Mouse (Mus musculus) limb, embryonic 12.5 days (tissue): ENCODE measurements around the gene Hist1h1e. TPM values are rescaled to one million over a fixed set of nuclear protein-coding genes. Genes with fewer than 3 reads are reported as not detected.
"Not testable (repeated sequence)": the region's sequence is repeated elsewhere in the genome, so short reads cannot be mapped to it uniquely, and the experiment has no call there.

Experiments
- ATAC-seq: fragments of 200-750 bp; cut with Nextera tagmentation; 2 replicates; pipeline ENCODE4 v1.8.0; 2017; ENCODE audit warnings: low read depth, moderate TSS enrichment; ENCODE audit not compliant: insufficient number of reproducible peaks, insufficient read depth, low FRiP score, low TSS enrichment
- H3K27ac ChIP-seq: fragments of 300-500 bp; sonication (generic); 2 replicates; pipeline ENCODE4 v1.5.1; 2016; ENCODE audit warnings: mild to moderate bottlenecking, moderate library complexity
- H3K27me3 ChIP-seq: fragments of 300-500 bp; sonication (generic); 2 replicates; pipeline ENCODE4 v1.6.1; 2016; ENCODE audit warnings: mild to moderate bottlenecking, moderate library complexity
- H3K36me3 ChIP-seq: fragments of 300-500 bp; sonication (generic); 2 replicates; pipeline ENCODE4 v1.6.1; 2016; ENCODE audit warnings: mild to moderate bottlenecking, moderate library complexity
- H3K4me1 ChIP-seq: fragments of 300-500 bp; sonication (generic); replicated peaks from 2 replicates; pipeline ENCODE4 v1.6.1; 2016
- H3K4me2 ChIP-seq: fragments of 300-500 bp; sonication (generic); 2 replicates; pipeline ENCODE4 v1.6.1; 2016; ENCODE audit warnings: mild to moderate bottlenecking, moderate library complexity
- H3K4me3 ChIP-seq: fragments of 300-500 bp; sonication (generic); replicated peaks from 2 replicates; pipeline ENCODE4 v1.5.1; 2016; ENCODE audit warnings: mild to moderate bottlenecking
- H3K9ac ChIP-seq: fragments of 300-500 bp; sonication (generic); replicated peaks from 2 replicates; pipeline ENCODE4 v1.6.1; 2016; ENCODE audit warnings: mild to moderate bottlenecking, moderate library complexity
- H3K9me3 ChIP-seq: fragments of 300-500 bp; sonication (generic); 2 replicates; pipeline ENCODE4 v1.6.1; 2016; ENCODE audit warnings: mild to moderate bottlenecking, moderate library complexity
- WGBS: fragments of 180-500 bp; shearing (Covaris S2); methylation state at CpG from one replicate; pipeline ENCODE4 v1.1.7; 2016; 5-methylcytosine and 5-hydroxymethylcytosine counted together
- polyA plus RNA-seq: library from polyadenylated mRNA; unstranded; fragments of >200 nt; fragmentation: Nextera tagmentation; extraction: Ambion mirVana; gene quantifications from 2 replicates; pipeline ENCODE4 v1.2.1, GENCODE M21; 2016

The Hist1h1e gene
- polyA plus RNA-seq, 1 experiment from 2014 or later, result 30.8 TPM

- H3K4me2 ChIP-seq, result peak overlapping the region; percentile 73
- no peaks in the 10 kb centered on the region for H3K36me3 ChIP-seq
- H3K9me3 ChIP-seq, result no peaks in the 10 kb centered on the region
- peak overlapping the region; percentile 80; the same call in 1 of the 2 replicates for H3K9ac ChIP-seq
- ATAC-seq, result no peak
- no peaks in the 10 kb centered on the region for H3K27me3 ChIP-seq
- peaks cover 18% of the 10 kb centered on the region for H3K4me1 ChIP-seq
- 55% methylated on average over 6 of the region's 6 CpGs for WGBS
- peak overlapping the region; percentile 49 for H3K4me3 ChIP-seq
- H3K27ac ChIP-seq, result peak overlapping the region; percentile 94
These were observed 45.3 kb downstream of the Hist1h1e start for GRCm38 (mm10) chr13:23576906-23577639.

GRCm38 (mm10) chr13:23576351-23576881, 45.9 kb downstream of the Hist1h1e start:
- Histone ChIP-seq H3K27me3 (no peaks in the 10 kb centered on the region), H3K9ac (peak overlapping the region; percentile 80), H3K9me3 (no peaks in the 10 kb centered on the region), H3K27ac (peak overlapping the region; percentile 94), H3K36me3 (no peaks in the 10 kb centered on the region), H3K4me1 (peaks cover 14% of the 10 kb centered on the region), H3K4me3 (peak overlapping the region; percentile 49), H3K4me2 (peak overlapping the region; percentile 73)
- no peak for ATAC-seq
- 4% methylated on average over 7 of the region's 7 CpGs for WGBS

GRCm38 (mm10) chr13:23575864-23576313, 46.5 kb downstream of the Hist1h1e start:
- Histone ChIP-seq H3K4me2 (peak overlapping the region; percentile 73), H3K4me1 (peaks cover 14% of the 10 kb centered on the region), H3K9ac (peak overlapping the region; percentile 80), H3K4me3 (peak overlapping the region; percentile 49), H3K27ac (peak overlapping the region; percentile 94)
- H3K36me3 ChIP-seq, H3K9me3 ChIP-seq, ATAC-seq, H3K27me3 ChIP-seq: not testable (repeated sequence)
- WGBS, result under 1% methylated on average over 12 of the region's 40 CpGs

- no peaks in the 10 kb centered on the region for H3K9me3 ChIP-seq
- peaks cover 10% of the 10 kb centered on the region for H3K4me1 ChIP-seq
- H3K27ac ChIP-seq, result peak within 1 kb of the TSS; percentile 94
- H3K4me2 ChIP-seq, result peak within 1 kb of the TSS; percentile 73
- H3K27me3 ChIP-seq, result no peaks in the 10 kb centered on the region
- no peaks in the 10 kb centered on the region for H3K36me3 ChIP-seq
- under 1% methylated on average over 18 of the region's 18 CpGs for WGBS
- H3K4me3 ChIP-seq, result peak within 1 kb of the TSS; percentile 49
- peak within 1 kb of the TSS; percentile 80 for H3K9ac ChIP-seq
- ATAC-seq, result peak; percentile 54
These were observed 47.0 kb downstream of the Hist1h1e start, which contains the start of gene Hist1h3d for GRCm38 (mm10) chr13:23575271-23575851. Gene Hist1h3d, plus strand, starts transcription at chr13:23575763.

- H3K27me3 ChIP-seq, ATAC-seq, H3K36me3 ChIP-seq, H3K9me3 ChIP-seq: not testable (repeated sequence)
- peak overlapping the region; percentile 55; the same call in 1 of the 2 replicates for H3K9ac ChIP-seq
- H3K27ac ChIP-seq, result peak overlapping the region; percentile 97
- peak overlapping the region; percentile 75 for H3K4me2 ChIP-seq
- H3K4me1 ChIP-seq, result peaks cover 14% of the 10 kb centered on the region
- WGBS, result 0% methylated on average over 9 of the region's 39 CpGs
- H3K4me3 ChIP-seq, result peak overlapping the region; percentile 49
These were observed 47.7 kb downstream of the Hist1h1e start for GRCm38 (mm10) chr13:23574546-23575170.

GRCm38 (mm10) chr13:23573898-23574524, 48.3 kb downstream of the Hist1h1e start, which contains the start of the genes Hist1h2bf and Hist1h2ad:
Gene Hist1h2bf, minus strand, starts transcription at chr13:23574196.
Gene Hist1h2ad, plus strand, starts transcription at chr13:23574381.
- not testable (repeated sequence) for H3K9me3 ChIP-seq, H3K36me3 ChIP-seq, H3K27me3 ChIP-seq
- Histone ChIP-seq H3K4me2 (peak within 1 kb of the TSS; percentile 75), H3K27ac (peak within 1 kb of the TSS; percentile 97), H3K4me3 (peak within 1 kb of the TSS; percentile 49), H3K9ac (peak within 1 kb of the TSS; percentile 84), H3K4me1 (peaks cover 14% of the 10 kb centered on the region)
- under 1% methylated on average over 41 of the region's 42 CpGs for WGBS
- ATAC-seq, result peak; percentile 92

GRCm38 (mm10) chr13:23573034-23573897, 49.1 kb downstream of the Hist1h1e start:
- H3K4me2 ChIP-seq, result peak overlapping the region; percentile 75
- H3K4me1 ChIP-seq, result peaks cover 14% of the 10 kb centered on the region
- H3K27me3 ChIP-seq, H3K36me3 ChIP-seq, H3K9me3 ChIP-seq, ATAC-seq: not testable (repeated sequence)
- H3K9ac ChIP-seq, result peak overlapping the region; percentile 84
- peak overlapping the region; percentile 47 for H3K4me3 ChIP-seq
- 8% methylated on average over 20 of the region's 20 CpGs for WGBS
- H3K27ac ChIP-seq, result peak overlapping the region; percentile 97

GRCm38 (mm10) chr13:23572218-23573033, 49.9 kb downstream of the Hist1h1e start:
- H3K4me2 ChIP-seq, result peak overlapping the region; percentile 75
- peaks cover 14% of the 10 kb centered on the region for H3K4me1 ChIP-seq
- H3K36me3 ChIP-seq, result no peaks in the 10 kb centered on the region
- H3K27me3 ChIP-seq, result no peaks in the 10 kb centered on the region
- no peaks in the 10 kb centered on the region for H3K9me3 ChIP-seq
- ATAC-seq, result no peak
- H3K4me3 ChIP-seq, result peak overlapping the region; percentile 47
- H3K9ac ChIP-seq, result peak overlapping the region; percentile 84
- H3K27ac ChIP-seq, result peak overlapping the region; percentile 97
- 34% methylated on average over 2 of the region's 2 CpGs for WGBS

- 0% methylated on average over 17 of the region's 34 CpGs for WGBS
These were observed 50.7 kb downstream of the Hist1h1e start for GRCm38 (mm10) chr13:23571504-23572217.

More at GRCm38 (mm10) chr13:23571504-23572217, 50.7 kb downstream of the Hist1h1e start:
- peak overlapping the region; percentile 75 for H3K4me2 ChIP-seq
- peak overlapping the region; percentile 47 for H3K4me3 ChIP-seq
- ATAC-seq, H3K9me3 ChIP-seq, H3K36me3 ChIP-seq, H3K27me3 ChIP-seq: not testable (repeated sequence)
- H3K4me1 ChIP-seq, result peaks cover 11% of the 10 kb centered on the region
- peak overlapping the region; percentile 84 for H3K9ac ChIP-seq
- peak overlapping the region; percentile 97 for H3K27ac ChIP-seq
